ENCODE assay signal across 8 mouse cellular contexts in the genomic region with DNA sequence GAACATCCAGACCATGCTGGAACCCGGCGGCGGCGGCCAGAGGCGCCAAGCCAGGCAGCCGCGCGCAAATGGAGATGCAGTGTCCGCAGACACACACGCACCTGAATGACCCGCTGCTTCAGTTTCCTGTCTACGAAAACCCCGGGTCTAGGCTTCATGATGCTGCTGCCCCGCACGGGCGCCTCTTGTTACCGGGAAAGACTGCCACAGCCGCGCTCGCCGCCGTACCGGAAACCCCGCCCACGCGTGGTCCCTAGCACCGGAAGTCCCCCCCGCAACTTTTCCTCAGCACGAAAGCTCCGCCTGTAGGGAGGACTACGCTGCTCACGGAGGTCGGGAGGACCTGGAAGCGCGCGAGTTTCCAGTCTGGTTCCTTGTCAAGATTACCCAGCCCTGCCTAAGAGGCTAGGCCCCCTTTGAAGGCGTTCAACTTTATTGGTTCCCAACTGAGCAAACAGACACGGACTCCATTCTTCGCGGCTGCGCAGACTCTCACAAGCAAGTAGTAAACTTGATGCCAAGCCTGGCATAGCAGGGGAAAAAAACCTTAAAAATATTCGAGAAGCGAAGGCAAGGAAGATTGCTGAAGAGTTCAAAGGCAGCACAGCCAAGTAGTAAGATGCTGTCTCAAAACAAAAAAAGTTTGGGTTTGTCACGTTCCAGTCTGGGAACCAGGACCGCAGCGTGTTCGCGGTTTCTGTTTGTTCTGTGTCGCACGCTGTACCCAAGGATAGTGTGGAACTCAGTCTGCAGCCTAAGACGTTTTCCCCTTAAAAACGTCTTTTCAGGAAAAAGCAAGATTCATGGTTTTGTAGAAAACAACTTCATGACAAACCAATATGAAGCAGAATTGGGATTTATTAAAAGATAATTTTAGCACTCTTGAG. TPM values are rescaled to one million over a fixed set of nuclear protein-coding genes. Genes with fewer than 3 reads are reported as not detected.
DNase-seq lines count a peak whose midpoint lies in the region; ATAC-seq lines count a peak whose summit lies in the region.

TSS of gene Nvl (minus strand) at position 255 of the 887 bp plus-strand sequence.
TSS of gene Cnih4 (plus strand) at position 744 of the 887 bp plus-strand sequence.

- H3K27ac ChIP-seq in hindbrain, embryonic 11.5 days (ENCODE audit: low read depth, low read length): peak within 1 kb of the TSS; percentile 67

- no peaks in the 10 kb centered on the region for H3K36me3 ChIP-seq in hindbrain, embryonic 11.5 days (ENCODE audit: control insufficient read depth, insufficient read depth, low read length)

- H3K4me2 ChIP-seq in hindbrain, embryonic 11.5 days (replicated peaks; ENCODE audit: low read depth, low read length): peak within 1 kb of the TSS; percentile 65

- H3K9me3 ChIP-seq in hindbrain, embryonic 11.5 days (ENCODE audit: control insufficient read depth, low read length): no peaks in the 10 kb centered on the region

- peak; percentile 99 for ATAC-seq in hindbrain, embryonic 11.5 days (ENCODE audit: low FRiP score)

- H3K4me3 ChIP-seq in hindbrain, embryonic 11.5 days (ENCODE audit: low read depth, low read length): peak within 1 kb of the TSS; percentile 91

- DNase-seq in Muller cell, postnatal 12 days (ENCODE audit: inconsistent ontology term): peak; percentile 96
- peak; percentile 92 for DNase-seq in cerebellum, adult 9-11 months
- peak; percentile 90 to 97 for DNase-seq in frontal cortex, adult 2 months (ENCODE audit: extremely low spot score in 1 of 2, low spot score in 1 of 2)
- DNase-seq in hindbrain, embryonic 11.5 days (ENCODE audit: low spot score): peak; percentile 95
- peak; percentile 95 to 96 for DNase-seq in layer of hippocampus, postnatal 10 days (ENCODE audit: low spot score in 2 of 2)
- peak; percentile 95 for DNase-seq in lung, postnatal 10 days
- peak; percentile 92 for DNase-seq in ovary, postnatal 36 days (ENCODE audit: low spot score)
- DNase-seq in thymus, postnatal 25 days: peak; percentile 92

- peak within 1 kb of the TSS; percentile 73 for H3K9ac ChIP-seq in hindbrain, embryonic 11.5 days (ENCODE audit: low read depth, low read length)

- WGBS in hindbrain, embryonic 11.5 days: under 1% methylated on average over 52 of the region's 52 CpGs

- H3K27me3 ChIP-seq in hindbrain, embryonic 11.5 days (ENCODE audit: control insufficient read depth, insufficient read depth, low read length): no peaks in the 10 kb centered on the region

- no peaks in the 10 kb centered on the region; the same call in 1 of the 2 replicates for H3K4me1 ChIP-seq in hindbrain, embryonic 11.5 days (replicated peaks; ENCODE audit: control insufficient read depth, insufficient read depth, low read length)

RNA-seq across cellular contexts. Expression of gene Nvl, which starts in this region (rescaled TPM):
- 84.2 and 98.6 TPM in 2 replicates for polyA plus RNA-seq in frontal cortex, adult 2 months (2012; rRNA removed)
- 37.9 and 38.5 TPM in 2 replicates for polyA plus RNA-seq in hindbrain, embryonic 11.5 days (2014; fragmentation: Nextera tagmentation; extraction: Ambion mirVana)
- total RNA-seq in layer of hippocampus, postnatal 10 days (2021): 10 to 100 TPM; 29.8 to 31.8 TPM

RNA-seq across cellular contexts. Expression of gene Cnih4, which starts in this region (rescaled TPM):
- polyA plus RNA-seq in frontal cortex, adult 2 months (2012; rRNA removed): 25.2 and 28.7 TPM in 2 replicates
- 87.9 and 91.1 TPM in 2 replicates for polyA plus RNA-seq in hindbrain, embryonic 11.5 days (2014; fragmentation: Nextera tagmentation; extraction: Ambion mirVana)
- total RNA-seq in layer of hippocampus, postnatal 10 days (2021): 10 to 100 TPM; 21.3 to 23.0 TPM

Comparison
In these comparisons a context has a peak if more than half of its experiments do, and no peak if none do; other contexts are left out.
1. Peak in every context shown above with its lines: DNase-seq, ATAC-seq, H3K4me3 ChIP-seq and H3K27ac ChIP-seq.